Mouse (Mus musculus): ENCODE results near the gene Celsr1. TPM values are rescaled to one million over a fixed set of nuclear protein-coding genes. Genes with fewer than 3 reads are reported as not detected.

Gene Celsr1
- polyA plus RNA-seq, 1 experiment from 2014 or later = 3.5 TPM

- no peaks in the 10 kb centered on the region for H3K9me3 ChIP-seq (ENCODE audit: low read length)
- H3K27me3 ChIP-seq (ENCODE audit: insufficient read depth, low read length) = peaks cover 13% of the 10 kb centered on the region
- no peak overlapping the region for H3K27ac ChIP-seq (ENCODE audit: low read length)
- no peak overlapping the region for H3K9ac ChIP-seq (replicated peaks; ENCODE audit: low read length)
- WGBS = 37% methylated on average over 4 of the region's 4 CpGs
- no peaks in the 10 kb centered on the region for H3K36me3 ChIP-seq (ENCODE audit: insufficient read depth, low read length)
- H3K4me3 ChIP-seq (ENCODE audit: low read length) = no peak overlapping the region
- no peak for ATAC-seq (ENCODE audit: low FRiP score, low TSS enrichment)
- H3K4me2 ChIP-seq (replicated peaks; ENCODE audit: low read depth, low read length) = no peak overlapping the region
- H3K4me1 ChIP-seq (ENCODE audit: insufficient read depth, low read length) = peaks cover 7% of the 10 kb centered on the region; the same call in 1 of the 2 replicates
Measured at GRCm38 (mm10) chr15:86042364-86042763, 8.8 kb upstream of the Celsr1 start.

DNA sequence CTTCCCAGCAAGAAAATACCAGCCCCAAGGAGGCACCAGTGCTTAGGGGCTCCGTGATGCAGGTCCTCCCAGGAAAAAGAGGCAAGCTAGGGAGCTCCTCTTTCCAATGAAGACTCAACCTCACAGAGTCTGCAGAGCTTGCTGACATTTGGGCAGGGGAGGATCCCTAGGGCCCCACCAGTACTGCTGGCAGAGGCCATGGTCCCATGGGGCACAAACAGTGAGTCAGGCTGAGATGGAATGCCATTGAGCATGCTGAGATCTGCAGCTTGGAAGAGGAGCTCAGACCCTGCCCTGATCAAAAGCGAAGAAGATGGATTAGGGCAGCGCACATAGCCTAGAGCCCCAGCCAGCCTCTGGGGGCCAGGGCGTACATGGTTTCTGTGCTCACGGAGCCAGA lies 7.8 kb upstream of the Celsr1 start:
- no peak overlapping the region for H3K9ac ChIP-seq (replicated peaks; ENCODE audit: low read length)
- no peaks in the 10 kb centered on the region for H3K9me3 ChIP-seq (ENCODE audit: low read length)
- peaks cover 7% of the 10 kb centered on the region; the same call in 1 of the 2 replicates for H3K4me1 ChIP-seq (ENCODE audit: insufficient read depth, low read length)
- no peak for ATAC-seq (ENCODE audit: low FRiP score, low TSS enrichment)
- no peak overlapping the region for H3K4me2 ChIP-seq (replicated peaks; ENCODE audit: low read depth, low read length)
- WGBS = 92% methylated on average over 5 of the region's 5 CpGs
- H3K36me3 ChIP-seq (ENCODE audit: insufficient read depth, low read length) = no peaks in the 10 kb centered on the region
- no peak overlapping the region for H3K27ac ChIP-seq (ENCODE audit: low read length)
- H3K27me3 ChIP-seq (ENCODE audit: insufficient read depth, low read length) = peaks cover 13% of the 10 kb centered on the region
- H3K4me3 ChIP-seq (ENCODE audit: low read length) = no peak overlapping the region

DNA sequence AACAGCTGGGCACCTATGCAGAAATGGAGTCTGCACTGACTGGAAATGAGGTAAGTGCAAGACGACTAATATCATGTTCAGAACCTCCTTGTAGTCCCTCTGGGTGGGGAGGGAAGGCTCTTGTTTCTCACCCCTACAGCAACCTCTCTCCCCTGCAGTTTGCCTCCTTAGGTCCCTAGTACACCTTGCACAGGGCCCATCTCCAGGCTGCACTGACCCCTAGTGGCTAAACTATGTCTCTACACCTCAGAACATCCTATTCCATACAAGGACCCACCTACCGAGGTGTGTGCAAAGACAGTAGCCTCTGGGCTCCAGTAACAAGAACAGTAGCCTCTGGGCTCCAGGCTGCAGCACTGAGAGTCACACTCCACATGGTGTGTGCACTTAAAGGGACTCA lies 5.2 kb upstream of the Celsr1 start:
- Histone ChIP-seq H3K4me1 (ENCODE audit: insufficient read depth, low read length) (peaks cover 18% of the 10 kb centered on the region), H3K27ac (ENCODE audit: low read length) (no peak overlapping the region), H3K27me3 (ENCODE audit: insufficient read depth, low read length) (peaks cover 13% of the 10 kb centered on the region), H3K36me3 (ENCODE audit: insufficient read depth, low read length) (no peaks in the 10 kb centered on the region), H3K4me2 (replicated peaks; ENCODE audit: low read depth, low read length) (no peak overlapping the region), H3K4me3 (ENCODE audit: low read length) (no peak overlapping the region), H3K9ac (replicated peaks; ENCODE audit: low read length) (no peak overlapping the region), H3K9me3 (ENCODE audit: low read length) (no peaks in the 10 kb centered on the region)
- ATAC-seq (ENCODE audit: low FRiP score, low TSS enrichment) = peak; percentile 33; the same call in 1 of the 2 replicates
- WGBS = 0% methylated on average over 2 of the region's 2 CpGs

DNA sequence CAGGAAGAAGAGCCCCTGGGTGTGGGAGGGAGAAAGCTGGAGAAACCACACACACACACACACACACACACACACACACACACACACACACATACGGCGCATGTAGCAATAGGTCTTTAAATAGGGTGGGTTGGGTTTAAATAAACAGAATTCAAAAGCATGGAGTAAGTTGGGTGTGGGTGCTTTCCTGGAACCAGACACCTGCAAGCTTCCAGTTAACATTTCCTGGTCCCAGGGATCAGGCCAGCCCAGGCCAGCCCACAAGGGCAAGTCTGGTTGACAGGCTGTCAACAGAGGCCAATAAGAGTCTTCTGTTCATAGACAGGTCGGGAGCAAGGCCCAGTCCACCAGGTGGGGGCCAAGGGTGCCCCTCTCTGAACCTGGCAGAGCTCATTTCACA lies 2.3 kb upstream of the Celsr1 start:
- ATAC-seq (ENCODE audit: low FRiP score, low TSS enrichment) = no peak
- H3K27me3 ChIP-seq (ENCODE audit: insufficient read depth, low read length) = peaks cover 29% of the 10 kb centered on the region

DNA sequence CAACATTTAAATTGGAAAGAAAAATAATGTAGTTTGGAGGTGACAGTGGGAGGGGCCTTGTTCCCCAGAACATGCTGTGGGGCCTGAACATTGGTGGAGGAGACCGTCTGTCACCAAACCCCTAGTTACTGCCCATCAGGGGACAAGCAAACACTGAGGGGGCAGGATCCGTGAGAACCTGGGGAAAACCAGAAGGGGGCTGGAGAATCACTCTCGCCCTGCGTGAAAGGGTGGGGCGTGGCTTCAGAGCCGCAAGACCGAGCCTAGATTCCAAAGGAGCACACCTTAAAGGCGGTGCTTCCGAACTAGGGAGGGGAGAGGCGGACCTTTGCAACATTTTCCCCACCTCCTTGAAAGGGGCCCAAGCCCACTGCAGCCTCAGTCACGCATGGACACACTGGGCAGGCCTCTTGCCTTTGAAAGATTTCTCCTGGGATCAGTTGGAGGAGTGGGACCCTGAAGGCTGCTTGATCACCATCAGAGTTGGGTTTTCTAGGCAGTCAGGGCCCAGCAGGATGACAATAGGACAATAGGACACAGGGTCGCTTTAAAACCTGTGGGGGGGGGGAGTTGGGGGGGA lies 1.3 kb upstream of the Celsr1 start:
- Histone ChIP-seq H3K9me3 (ENCODE audit: low read length) (peaks cover 20% of the 10 kb centered on the region), H3K36me3 (ENCODE audit: insufficient read depth, low read length) (peaks cover 18% of the 10 kb centered on the region), H3K4me2 (replicated peaks; ENCODE audit: low read depth, low read length) (peak overlapping the region; percentile 84), H3K4me3 (ENCODE audit: low read length) (peak overlapping the region; percentile 70), H3K27ac (ENCODE audit: low read length) (peak overlapping the region; percentile 94), H3K4me1 (ENCODE audit: insufficient read depth, low read length) (peaks cover 31% of the 10 kb centered on the region), H3K27me3 (ENCODE audit: insufficient read depth, low read length) (peaks cover 24% of the 10 kb centered on the region), H3K9ac (replicated peaks; ENCODE audit: low read length) (peak overlapping the region; percentile 62; the same call in 1 of the 2 replicates)
- ATAC-seq (ENCODE audit: low FRiP score, low TSS enrichment) = peak; percentile 21
- 4% methylated on average over 12 of the region's 12 CpGs for WGBS

More for the DNA sequence above, 2.3 kb upstream of the Celsr1 start:
- H3K27ac ChIP-seq (ENCODE audit: low read length) = no peak overlapping the region
- no peak overlapping the region for H3K4me2 ChIP-seq (replicated peaks; ENCODE audit: low read depth, low read length)
- peaks cover 8% of the 10 kb centered on the region for H3K36me3 ChIP-seq (ENCODE audit: insufficient read depth, low read length)
- no peak overlapping the region for H3K4me3 ChIP-seq (ENCODE audit: low read length)
- no peak overlapping the region for H3K9ac ChIP-seq (replicated peaks; ENCODE audit: low read length)
- WGBS = 70% methylated on average over 3 of the region's 3 CpGs
- H3K4me1 ChIP-seq (ENCODE audit: insufficient read depth, low read length) = peaks cover 27% of the 10 kb centered on the region
- H3K9me3 ChIP-seq (ENCODE audit: low read length) = peaks cover 11% of the 10 kb centered on the region

DNA sequence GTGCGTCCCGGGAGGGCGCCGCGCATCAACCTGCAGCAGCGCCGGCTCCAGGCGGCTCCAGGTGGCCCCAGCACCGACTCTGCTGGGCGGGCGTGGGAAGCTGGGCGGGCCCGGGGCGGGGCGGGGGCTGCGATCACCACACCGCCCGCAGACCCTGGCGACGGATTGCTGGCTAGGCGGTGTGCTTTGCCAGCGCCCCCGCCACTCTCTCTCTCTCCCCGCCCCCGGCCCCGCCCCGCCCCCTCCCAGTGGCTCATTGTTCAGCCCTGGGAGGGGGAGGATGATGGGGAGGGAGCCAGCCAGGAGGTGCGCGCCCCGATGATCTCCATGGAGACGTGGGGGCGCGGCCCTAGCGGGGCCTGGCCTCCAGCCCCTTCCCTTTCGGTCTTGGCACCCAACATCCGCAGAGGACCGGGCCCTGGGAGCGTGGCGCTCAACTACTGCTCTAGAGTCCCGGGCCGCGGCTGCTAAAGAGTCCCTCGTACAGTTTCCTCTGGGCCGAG lies 495 bp upstream of the Celsr1 start:
- peaks cover 18% of the 10 kb centered on the region; the same call in 1 of the 2 replicates for H3K27me3 ChIP-seq (ENCODE audit: insufficient read depth, low read length)
- H3K4me1 ChIP-seq (ENCODE audit: insufficient read depth, low read length) = peaks cover 39% of the 10 kb centered on the region
- H3K36me3 ChIP-seq (ENCODE audit: insufficient read depth, low read length) = peaks cover 18% of the 10 kb centered on the region
- peak overlapping the region; percentile 94 for H3K27ac ChIP-seq (ENCODE audit: low read length)
- peak overlapping the region; percentile 80 for H3K9ac ChIP-seq (replicated peaks; ENCODE audit: low read length)
- peaks cover 20% of the 10 kb centered on the region for H3K9me3 ChIP-seq (ENCODE audit: low read length)
- under 1% methylated on average over 36 of the region's 44 CpGs for WGBS
- peak; percentile 91 for ATAC-seq (ENCODE audit: low FRiP score, low TSS enrichment)
- peak overlapping the region; percentile 84 for H3K4me2 ChIP-seq (replicated peaks; ENCODE audit: low read depth, low read length)
- H3K4me3 ChIP-seq (ENCODE audit: low read length) = peak overlapping the region; percentile 70

DNA sequence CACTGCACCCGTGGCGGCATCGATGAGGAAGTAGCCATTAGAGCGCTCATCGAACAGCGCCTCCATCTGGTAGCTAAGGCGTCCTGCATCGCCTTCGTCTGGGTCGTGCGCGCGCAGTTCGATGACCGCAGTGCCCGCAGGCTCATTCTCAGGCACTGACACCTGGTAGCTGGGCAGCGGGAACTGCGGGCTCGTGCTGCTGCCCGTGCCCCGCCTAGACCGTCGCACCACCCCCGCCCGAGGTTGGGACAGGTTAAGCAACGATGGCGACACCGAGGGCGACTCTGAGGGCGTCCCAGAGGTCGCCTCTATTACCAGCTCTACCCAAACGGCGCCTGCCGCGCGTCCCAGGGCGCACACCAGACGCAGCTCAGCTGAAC lies 776 bp downstream of the Celsr1 start:
- Histone ChIP-seq H3K4me1 (ENCODE audit: insufficient read depth, low read length) (peaks cover 44% of the 10 kb centered on the region), H3K4me2 (replicated peaks; ENCODE audit: low read depth, low read length) (peak overlapping the region; percentile 84), H3K27me3 (ENCODE audit: insufficient read depth, low read length) (peaks cover 17% of the 10 kb centered on the region; the same call in 1 of the 2 replicates), H3K9ac (replicated peaks; ENCODE audit: low read length) (peak overlapping the region; percentile 80), H3K27ac (ENCODE audit: low read length) (peak overlapping the region; percentile 16; the same call in 1 of the 2 replicates), H3K36me3 (ENCODE audit: insufficient read depth, low read length) (peaks cover 18% of the 10 kb centered on the region), H3K9me3 (ENCODE audit: low read length) (peaks cover 20% of the 10 kb centered on the region), H3K4me3 (ENCODE audit: low read length) (peak overlapping the region; percentile 70)
- WGBS = 2% methylated on average over 38 of the region's 38 CpGs
- ATAC-seq (ENCODE audit: low FRiP score, low TSS enrichment) = no peak

GRCm38 (mm10) chr15:86029981-86030380 lies 3.6 kb downstream of the Celsr1 start:
- WGBS = 69% methylated on average over 14 of the region's 14 CpGs
- Histone ChIP-seq H3K9ac (replicated peaks; ENCODE audit: low read length) (no peak overlapping the region), H3K4me2 (replicated peaks; ENCODE audit: low read depth, low read length) (peak overlapping the region; percentile 42), H3K4me1 (ENCODE audit: insufficient read depth, low read length) (peaks cover 41% of the 10 kb centered on the region), H3K27ac (ENCODE audit: low read length) (no peak overlapping the region), H3K4me3 (ENCODE audit: low read length) (0 out of 2 replicates have a peak overlapping the region, but pooled peaks have one; percentile 10), H3K36me3 (ENCODE audit: insufficient read depth, low read length) (peaks cover 18% of the 10 kb centered on the region), H3K9me3 (ENCODE audit: low read length) (peaks cover 20% of the 10 kb centered on the region), H3K27me3 (ENCODE audit: insufficient read depth, low read length) (peaks cover 17% of the 10 kb centered on the region; the same call in 1 of the 2 replicates)
- no peak for ATAC-seq (ENCODE audit: low FRiP score, low TSS enrichment)

GRCm38 (mm10) chr15:86027871-86028270 lies 5.7 kb downstream of the Celsr1 start:
- no peak for ATAC-seq (ENCODE audit: low FRiP score, low TSS enrichment)

GRCm38 (mm10) chr15:86021971-86022370 lies 11.6 kb downstream of the Celsr1 start:
- peaks cover 6% of the 10 kb centered on the region; the same call in 1 of the 2 replicates for H3K9me3 ChIP-seq (ENCODE audit: low read length)
- H3K9ac ChIP-seq (replicated peaks; ENCODE audit: low read length) = no peak overlapping the region
- no peaks in the 10 kb centered on the region for H3K27me3 ChIP-seq (ENCODE audit: insufficient read depth, low read length)
- no peak overlapping the region for H3K27ac ChIP-seq (ENCODE audit: low read length)
- H3K36me3 ChIP-seq (ENCODE audit: insufficient read depth, low read length) = 0 out of 2 replicates have a peak, but pooled peaks cover 2% of the 10 kb centered on the region
- no peaks in the 10 kb centered on the region for H3K4me1 ChIP-seq (ENCODE audit: insufficient read depth, low read length)
- WGBS = 82% methylated on average over 9 of the region's 9 CpGs
- no peak overlapping the region for H3K4me3 ChIP-seq (ENCODE audit: low read length)
- ATAC-seq (ENCODE audit: low FRiP score, low TSS enrichment) = no peak
- no peak overlapping the region for H3K4me2 ChIP-seq (replicated peaks; ENCODE audit: low read depth, low read length)

More at GRCm38 (mm10) chr15:86027871-86028270, 5.7 kb downstream of the Celsr1 start:
- peaks cover 20% of the 10 kb centered on the region for H3K9me3 ChIP-seq (ENCODE audit: low read length)
- H3K4me1 ChIP-seq (ENCODE audit: insufficient read depth, low read length) = peaks cover 29% of the 10 kb centered on the region
- H3K27me3 ChIP-seq (ENCODE audit: insufficient read depth, low read length) = peaks cover 9% of the 10 kb centered on the region; the same call in 1 of the 2 replicates
- H3K9ac ChIP-seq (replicated peaks; ENCODE audit: low read length) = no peak overlapping the region
- WGBS = 25% methylated on average over 8 of the region's 8 CpGs
- peak overlapping the region; percentile 10; the same call in 1 of the 2 replicates for H3K4me3 ChIP-seq (ENCODE audit: low read length)
- H3K27ac ChIP-seq (ENCODE audit: low read length) = no peak overlapping the region
- peak overlapping the region; percentile 42 for H3K4me2 ChIP-seq (replicated peaks; ENCODE audit: low read depth, low read length)
- peaks cover 18% of the 10 kb centered on the region for H3K36me3 ChIP-seq (ENCODE audit: insufficient read depth, low read length)
